14 mouse cellular contexts compared by ENCODE assay signal in genomic region chr10:40775655-40776054, GRCm38 (mm10).
"Had no signal": no experiment of that assay in that cellular context is flagged by ENCODE, and none has a peak within 500 bp of the region (broad histone marks: within the 10 kb centered on the region; RNA-seq: fewer than 3 reads in every experiment).

No protein-coding gene starts in this region.

- H3K4me2 ChIP-seq: limb, embryonic 12.5 days; liver, embryonic 13.5 days; lung, embryonic 15.5 days had no signal

- H3K36me3 ChIP-seq: limb, embryonic 12.5 days; liver, embryonic 13.5 days; lung, embryonic 15.5 days had no signal

- H3K4me1 ChIP-seq: liver, embryonic 13.5 days; lung, embryonic 15.5 days had no signal

- DNase-seq: kidney, adult 9 months; kidney, postnatal 36 days; liver; liver, embryonic 13.5 days; liver, postnatal 0 days; lung, postnatal 14 days; right cerebral cortex, postnatal 14 days; thymus, postnatal 36 days had no signal

- H3K27me3 ChIP-seq: limb, embryonic 12.5 days; liver, embryonic 13.5 days; lung, embryonic 15.5 days had no signal

- H3K27ac ChIP-seq: kidney, postnatal 0 days; limb, embryonic 12.5 days; liver, embryonic 13.5 days; lung, embryonic 15.5 days; macrophage had no signal

- H3K4me3 ChIP-seq: limb, embryonic 12.5 days; liver, embryonic 13.5 days; lung, embryonic 15.5 days had no signal

- ATAC-seq: inflammation-experienced regulatory T-cells, adult 6 months; intestine, postnatal 0 days; liver, postnatal 0 days had no signal

- H3K9ac ChIP-seq: limb, embryonic 12.5 days; liver, embryonic 13.5 days; liver, postnatal 0 days; lung, embryonic 15.5 days had no signal

- H3K9me3 ChIP-seq: limb, embryonic 12.5 days; liver, embryonic 13.5 days; lung, embryonic 15.5 days had no signal
